Mouse (Mus musculus) natural killer cell, adult 2 months (primary cell): Measurements from ENCODE around the gene Mlst8.
A peak's percentile ranks its signal among the peaks of the same experiment; 100 is the strongest.

ENCODE experiments used
- DNase-seq, 2 experiments: peaks; one replicate each; pipeline ENCODE4 v3.0.0; 2022; ENCODE audit warnings: low spot score in 2 of 2

Mlst8 gene

GRCm38 (mm10) chr17:24489265-24490030 lies 10.6 kb upstream of the Mlst8 start:
- DNase-seq, result no peak

DNA sequence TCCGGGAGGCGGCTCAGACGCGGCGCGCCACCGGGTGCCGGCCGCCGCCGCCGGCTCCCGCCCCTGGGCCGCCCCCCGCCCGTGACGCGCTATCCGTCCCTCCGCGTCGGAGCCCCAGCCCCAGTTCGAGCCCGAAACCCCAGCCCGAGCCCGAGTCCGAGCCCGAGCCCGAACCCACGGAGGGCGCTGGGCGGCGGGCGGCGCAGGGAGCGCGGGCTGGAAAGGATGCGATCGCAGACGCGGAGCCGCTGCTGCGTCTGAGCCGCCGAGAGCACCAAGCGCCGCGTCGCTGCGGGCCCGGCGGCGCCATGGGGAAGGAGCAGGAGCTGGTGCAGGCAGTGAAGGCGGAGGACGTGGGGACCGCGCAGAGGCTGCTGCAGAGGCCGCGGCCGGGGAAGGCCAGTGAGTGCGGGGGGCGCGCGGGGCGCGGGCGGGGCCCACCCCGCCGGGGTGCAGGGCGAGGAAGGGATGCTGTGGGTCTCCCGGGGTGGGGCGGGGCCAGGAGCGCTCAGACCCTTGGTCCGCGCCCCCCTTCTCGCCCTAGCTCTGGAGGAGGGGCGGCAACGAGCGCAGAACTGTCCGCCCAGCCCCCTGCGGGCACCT lies 9.9 kb upstream of the Mlst8 start:
- DNase-seq, result no peak

DNA sequence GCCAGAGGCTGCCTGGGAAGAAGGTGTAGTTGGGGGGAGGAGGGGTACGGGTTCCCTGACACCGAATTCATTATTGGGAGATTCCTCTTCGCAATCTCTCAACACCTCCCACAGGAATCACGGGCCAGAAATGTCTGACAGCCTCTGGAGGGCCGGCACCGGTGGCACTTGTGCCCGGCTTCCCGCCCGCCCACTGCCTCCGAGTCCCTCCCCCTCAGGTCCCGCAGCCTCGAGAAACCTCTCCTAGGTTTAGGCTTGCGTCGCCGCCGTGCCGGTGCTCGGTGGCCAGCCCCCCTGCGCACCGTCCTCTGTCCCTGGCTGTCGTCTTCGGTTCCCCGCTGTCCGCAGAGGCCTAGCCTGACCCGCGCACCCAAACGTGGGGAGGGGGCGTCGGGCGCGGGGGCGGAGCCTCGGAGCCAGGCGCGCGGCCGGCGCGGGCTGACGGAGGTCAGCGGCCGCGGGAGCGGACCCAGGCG lies 9.3 kb upstream of the Mlst8 start, which contains the start of gene Caskin1:
Gene Caskin1 (plus strand): TSS at position 416 of the 476 bp plus-strand sequence.
- DNase-seq, result no peak

DNA sequence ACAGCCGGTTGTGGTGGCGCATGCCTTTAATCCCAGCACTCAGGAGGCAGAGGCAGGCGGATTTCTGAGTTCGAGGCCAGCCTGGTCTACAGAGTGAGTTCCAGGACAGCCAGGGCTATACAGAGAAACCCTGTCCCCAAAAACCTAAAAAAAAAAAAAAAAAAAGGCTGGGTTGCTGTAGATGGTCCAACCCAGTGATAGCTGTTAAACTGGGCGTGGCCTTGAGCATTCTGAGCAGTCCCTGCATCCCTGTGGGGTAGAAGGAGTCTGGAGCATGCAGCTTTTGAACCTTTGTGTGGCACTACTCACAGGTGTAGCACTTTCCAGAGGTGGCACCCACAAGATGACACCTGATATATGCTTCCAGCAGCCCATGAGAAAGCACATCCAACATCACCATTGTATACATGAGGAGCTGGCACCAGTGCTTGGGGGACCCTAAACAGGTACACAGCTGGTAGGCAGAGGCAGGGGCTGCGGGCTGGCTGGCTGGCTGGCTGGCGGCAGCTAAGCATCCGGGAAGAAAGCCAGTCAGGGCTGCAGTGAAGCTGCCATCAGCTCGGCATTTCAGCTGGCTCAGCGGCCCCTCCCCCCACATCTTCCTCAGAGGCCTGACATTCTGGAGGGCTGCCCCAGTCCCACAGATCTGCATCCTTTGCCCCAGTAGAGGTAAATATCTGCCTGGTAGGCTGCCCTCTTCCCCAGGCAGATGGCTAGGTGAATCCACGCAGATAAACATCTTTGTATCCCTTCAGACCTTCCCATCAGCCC lies 6.4 kb upstream of the Mlst8 start:
- DNase-seq, result no peak

GRCm38 (mm10) chr17:24483495-24483894 lies 4.6 kb upstream of the Mlst8 start:
- no peak for DNase-seq

DNA sequence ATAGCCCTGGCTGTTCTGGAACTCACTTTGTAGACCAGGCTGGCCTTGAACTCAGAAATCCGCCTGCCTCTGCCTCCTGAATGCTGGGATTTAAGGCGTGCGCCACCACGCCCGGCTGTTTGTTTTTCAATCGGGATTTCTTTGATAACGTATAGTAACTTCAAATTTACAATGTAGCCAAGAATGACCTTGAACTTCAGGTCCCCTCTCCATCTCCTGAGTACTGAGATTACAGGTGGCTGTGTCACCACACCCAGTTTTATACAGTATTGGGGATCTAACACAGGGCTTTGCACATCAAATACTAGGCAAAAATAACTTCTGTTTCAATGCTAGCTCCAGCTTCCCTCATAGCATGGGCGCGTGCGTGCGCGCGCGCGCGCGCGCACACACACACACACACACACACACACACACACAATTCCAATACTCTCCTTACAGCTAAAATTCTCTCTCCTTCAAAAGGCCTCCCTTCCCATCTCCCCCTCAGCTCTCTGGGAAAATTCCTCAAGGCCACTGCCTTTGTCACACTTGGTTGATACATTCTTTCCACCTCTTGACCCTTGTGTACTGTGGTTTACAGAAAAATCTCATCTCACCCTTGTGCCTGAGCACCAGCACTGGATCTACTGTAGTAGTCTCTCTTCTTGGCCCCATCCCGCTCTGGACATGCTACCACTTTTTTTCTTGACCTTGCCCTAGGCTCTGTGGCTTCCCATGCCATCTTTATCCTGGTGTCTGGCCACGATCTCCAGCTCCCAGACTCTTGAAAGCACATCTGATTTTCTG lies 2.3 kb upstream of the Mlst8 start:
- no peak for DNase-seq

DNA sequence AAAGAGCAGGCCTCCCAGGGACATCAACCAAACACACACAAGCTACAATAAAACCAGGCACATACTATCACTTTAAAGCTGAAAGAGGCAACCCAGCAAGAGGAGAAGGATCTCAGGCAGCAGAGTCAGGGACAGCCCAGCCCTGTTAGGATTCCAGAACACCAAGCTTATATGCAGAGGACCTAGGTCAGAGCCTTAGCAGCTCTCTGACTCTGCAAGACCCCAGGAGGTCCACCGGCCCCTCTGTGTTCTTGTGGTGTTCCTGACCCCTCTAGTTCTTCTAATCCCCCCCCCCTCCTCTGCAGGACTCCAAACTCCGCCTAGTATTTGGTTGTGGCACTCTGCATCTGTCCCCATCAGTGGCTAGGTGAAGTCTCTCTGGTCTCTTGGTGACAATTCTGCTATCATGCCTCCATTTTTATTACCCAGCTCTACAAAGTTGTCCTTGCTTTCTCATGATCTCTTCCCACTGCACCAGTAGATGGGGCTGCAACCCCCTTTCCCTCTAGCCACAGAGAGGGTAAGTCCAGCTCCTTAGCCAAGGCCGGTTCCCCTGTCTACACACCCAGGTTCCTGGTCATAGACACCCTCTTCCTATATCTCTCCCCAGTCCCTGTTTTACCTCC lies 1.4 kb upstream of the Mlst8 start:
- DNase-seq, result no peak

DNA sequence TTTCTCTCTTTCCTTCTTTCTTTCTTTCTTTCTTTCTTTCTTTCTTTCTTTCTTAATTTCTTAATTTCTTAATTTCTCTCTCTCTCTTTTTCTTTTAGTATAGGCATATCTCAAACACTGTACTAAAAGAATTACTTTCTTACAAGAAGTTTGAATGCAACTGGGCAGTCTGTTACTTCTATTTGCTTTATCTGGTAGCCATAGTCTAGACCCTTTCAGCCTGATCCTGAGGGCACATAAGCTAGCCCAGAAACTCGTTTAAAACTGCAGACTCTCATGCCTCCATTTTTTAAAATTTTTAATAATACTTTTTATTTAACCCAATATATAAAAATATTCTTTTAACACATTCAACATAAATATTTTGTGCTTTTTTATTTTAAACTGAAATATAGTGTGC lies 553 bp upstream of the Mlst8 start:
- no peak for DNase-seq

DNA sequence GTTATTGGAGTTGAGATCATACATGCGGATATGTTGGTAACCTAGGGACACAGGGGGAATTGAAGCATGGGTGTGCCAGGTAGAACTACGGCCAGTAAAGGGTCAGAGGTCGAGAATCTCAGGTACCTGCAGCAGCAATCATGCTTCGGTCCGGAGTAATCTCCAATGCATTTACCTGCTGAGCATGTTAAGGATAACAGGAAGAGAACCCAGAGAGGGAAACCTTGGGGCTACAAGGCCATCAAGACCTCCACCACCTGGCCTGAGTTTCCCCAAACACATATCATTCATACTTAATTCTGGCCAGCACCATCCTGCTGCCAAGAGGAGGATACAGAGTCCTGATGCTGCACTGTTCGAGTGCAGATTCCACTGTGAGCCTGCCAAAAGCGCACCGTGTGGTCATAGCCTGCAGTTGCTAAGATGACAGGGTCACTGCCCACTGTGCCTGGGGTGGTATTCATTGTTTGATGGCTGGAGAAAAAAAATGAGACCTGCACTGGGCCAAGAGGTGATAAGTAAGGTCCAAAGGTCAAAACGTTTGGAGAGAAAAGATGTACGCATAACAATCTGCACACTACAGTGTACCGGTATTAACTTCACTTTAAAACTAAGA lies 785 bp downstream of the Mlst8 start:
- DNase-seq, result no peak

GRCm38 (mm10) chr17:24477053-24477984 lies 1.6 kb downstream of the Mlst8 start:
- DNase-seq, result no peak

GRCm38 (mm10) chr17:24476022-24476776 lies 2.7 kb downstream of the Mlst8 start:
- DNase-seq, result no peak

GRCm38 (mm10) chr17:24475586-24475985 lies 3.3 kb downstream of the Mlst8 start:
- no peak for DNase-seq

DNA sequence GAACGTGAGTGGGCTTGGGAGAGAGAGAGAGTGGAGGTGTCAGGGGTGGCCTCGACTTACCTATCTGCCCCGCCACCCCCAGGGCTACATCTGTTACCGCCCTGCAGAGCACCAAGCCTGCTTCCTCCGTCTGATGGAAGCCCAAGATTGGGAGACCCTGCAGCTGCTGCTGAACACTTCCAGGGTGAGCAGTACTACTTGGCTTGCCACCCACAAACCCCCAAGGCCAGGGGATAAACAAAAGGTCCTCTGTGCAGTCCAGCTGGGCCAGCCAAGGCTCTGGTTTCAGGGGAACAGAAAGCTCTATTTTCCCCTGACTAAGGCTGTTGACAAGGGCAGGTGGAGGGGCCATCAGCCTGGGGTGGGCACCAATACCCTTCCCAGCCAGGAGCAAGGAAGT lies 4.3 kb downstream of the Mlst8 start:
- no peak for DNase-seq

- DNase-seq, result no peak
Measured at GRCm38 (mm10) chr17:24473612-24474275, 5.1 kb downstream of the Mlst8 start, which contains the start of gene Bricd5. Bricd5 (plus strand) TSS chr17:24473884.

- DNase-seq, result no peak
Measured at GRCm38 (mm10) chr17:24472512-24472911, 6.4 kb downstream of the Mlst8 start.

DNA sequence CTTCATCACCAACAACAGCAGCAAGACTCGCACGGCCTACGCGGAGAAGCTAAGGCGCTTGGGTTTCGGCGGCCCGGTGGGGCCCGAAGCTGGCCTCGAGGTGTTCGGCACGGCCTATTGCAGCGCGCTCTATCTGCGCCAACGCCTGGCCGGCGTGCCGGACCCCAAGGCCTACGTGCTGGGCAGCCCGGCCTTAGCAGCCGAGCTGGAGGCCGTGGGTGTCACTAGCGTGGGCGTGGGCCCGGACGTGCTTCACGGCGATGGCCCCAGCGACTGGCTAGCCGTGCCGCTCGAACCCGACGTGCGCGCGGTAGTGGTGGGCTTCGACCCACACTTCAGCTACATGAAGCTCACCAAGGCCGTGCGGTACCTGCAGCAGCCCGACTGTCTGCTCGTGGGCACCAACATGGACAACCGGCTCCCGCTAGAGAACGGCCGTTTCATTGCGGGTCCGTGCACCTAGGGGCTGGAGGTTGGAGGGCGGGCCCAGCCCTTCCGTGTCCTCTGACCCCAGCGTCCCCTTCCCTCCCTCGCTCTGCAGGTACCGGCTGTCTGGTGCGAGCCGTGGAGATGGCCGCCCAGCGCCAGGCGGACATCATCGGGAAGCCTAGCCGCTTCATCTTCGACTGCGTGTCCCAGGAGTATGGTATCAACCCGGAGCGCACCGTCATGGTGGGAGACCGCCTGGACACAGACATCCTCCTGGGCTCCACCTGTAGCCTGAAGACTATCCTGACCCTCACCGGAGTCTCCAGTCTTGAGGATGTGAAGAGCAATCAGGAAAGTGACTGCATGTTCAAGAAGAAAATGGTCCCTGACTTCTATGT lies 8.0 kb downstream of the Mlst8 start:
- DNase-seq, result no peak

DNA sequence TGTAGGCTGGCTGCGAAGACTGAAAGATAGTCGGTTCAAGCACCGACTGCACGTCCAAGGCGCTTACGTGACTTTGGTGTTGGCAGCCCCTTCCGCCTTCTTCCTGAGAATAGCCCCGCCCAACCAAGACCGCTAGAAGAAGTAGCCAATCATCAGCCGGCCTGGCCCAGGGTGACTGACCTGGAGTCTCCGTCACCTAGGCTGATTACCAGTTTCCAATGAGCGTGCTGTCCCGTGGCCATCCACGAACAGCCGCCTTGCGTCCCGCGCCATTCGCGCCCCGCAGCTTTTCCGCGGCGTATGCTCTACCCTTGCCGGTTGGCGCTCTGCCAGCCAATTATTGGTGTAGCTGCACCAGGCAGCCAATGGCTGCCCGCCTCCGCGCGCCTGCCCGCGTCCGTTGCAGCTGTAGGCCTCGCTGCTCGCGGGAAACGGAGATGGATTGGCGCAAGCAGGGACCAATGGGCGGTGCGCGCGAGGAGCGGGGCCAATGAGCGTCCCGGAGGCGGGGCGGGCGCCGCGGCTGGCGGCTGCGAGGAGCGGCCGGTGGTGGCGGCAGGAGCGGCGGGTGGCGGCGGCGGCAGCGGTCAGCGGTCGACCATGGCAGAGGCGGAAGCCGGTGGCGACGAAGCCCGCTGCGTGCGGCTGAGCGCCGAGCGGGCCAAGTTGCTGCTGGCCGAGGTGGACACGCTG lies 8.8 kb downstream of the Mlst8 start, which contains the start of the genes E4f1 and Pgp:
Gene E4f1 (minus strand): TSS at position 404 of the 693 bp plus-strand sequence.
Gene Pgp (plus strand): TSS at position 483 of the 693 bp plus-strand sequence.
- DNase-seq, result peak; percentile 95 to 96
